Mouse (Mus musculus): ENCODE results near the gene Selenbp1. TPM values are rescaled to one million over a fixed set of nuclear protein-coding genes. Genes with fewer than 3 reads are reported as not detected.
"Not testable (repeated sequence)": the region's sequence is repeated elsewhere in the genome, so short reads cannot be mapped to it uniquely, and the experiment has no call there.

The Selenbp1 gene
- total and polyA plus RNA-seq, 3 experiments = 0.25 TPM; not detected in 2

DNA sequence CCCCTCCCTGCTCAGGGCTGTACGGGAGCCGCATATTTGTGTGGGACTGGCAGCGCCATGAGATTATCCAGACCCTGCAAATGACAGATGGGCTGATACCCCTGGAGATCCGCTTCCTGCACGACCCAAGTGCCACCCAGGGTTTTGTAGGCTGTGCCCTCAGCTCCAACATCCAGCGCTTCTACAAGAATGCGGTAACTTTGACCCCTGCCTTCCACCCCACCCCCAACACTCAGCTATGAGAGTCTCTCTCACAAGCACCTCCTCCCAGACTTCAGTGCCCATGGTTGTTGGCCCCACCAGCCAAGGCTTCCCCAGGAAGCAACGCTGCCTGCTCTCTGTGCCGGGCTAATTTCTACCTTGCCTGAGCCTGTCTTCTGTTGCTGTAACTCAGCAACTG lies 7.2 kb downstream of the Selenbp1 start:
- dilution Hi-C loops (cut with MboI; ENCODE audit: extremely low pct_ligation_motif_present, extremely low pct_unique_long_range_greater_than_20kb, low sequenced_read_pairs); H3K9me3 ChIP-seq (replicated peaks; ENCODE audit: low read length); H3K9ac ChIP-seq (ENCODE audit: insufficient read depth, low read depth); H3K27ac ChIP-seq (ENCODE audit: insufficient read depth, low read depth); H3K4me1 ChIP-seq (ENCODE audit: control insufficient read depth in 1 of 2, insufficient read depth in 2 of 2); H3K27me3 ChIP-seq (replicated peaks); H3K4me2 ChIP-seq (ENCODE audit: insufficient read depth, low read depth, poor library complexity, severe bottlenecking); H3K4me3 ChIP-seq (replicated peaks in 1 of 3; ENCODE audit: low read depth in 2 of 3, low read length in 2 of 3, poor library complexity in 1 of 3); H3K36me3 ChIP-seq (replicated peaks in 1 of 2; ENCODE audit: control insufficient read depth in 1 of 2, insufficient read depth in 1 of 2, low read length in 1 of 2); in situ Hi-C loops (cut with MboI; ENCODE audit: low pct_ligation_motif_present, low pct_unique_long_range_greater_than_20kb, low sequenced_read_pairs); H3K79me2 ChIP-seq (replicated peaks; ENCODE audit: control insufficient read depth, extremely low read depth, insufficient read depth, poor library complexity, severe bottlenecking); DNase-seq (ENCODE audit: extremely low read depth): not testable (repeated sequence)

- H3K9ac ChIP-seq (ENCODE audit: insufficient read depth, low read depth); in situ Hi-C loops (cut with MboI; ENCODE audit: low pct_ligation_motif_present, low pct_unique_long_range_greater_than_20kb, low sequenced_read_pairs); H3K4me3 ChIP-seq (replicated peaks in 1 of 3; ENCODE audit: low read depth in 2 of 3, low read length in 2 of 3, poor library complexity in 1 of 3); H3K9me3 ChIP-seq (replicated peaks; ENCODE audit: low read length); H3K27ac ChIP-seq (ENCODE audit: insufficient read depth, low read depth); H3K27me3 ChIP-seq (replicated peaks); H3K4me1 ChIP-seq (ENCODE audit: control insufficient read depth in 1 of 2, insufficient read depth in 2 of 2); dilution Hi-C loops (cut with MboI; ENCODE audit: extremely low pct_ligation_motif_present, extremely low pct_unique_long_range_greater_than_20kb, low sequenced_read_pairs); H3K36me3 ChIP-seq (replicated peaks in 1 of 2; ENCODE audit: control insufficient read depth in 1 of 2, insufficient read depth in 1 of 2, low read length in 1 of 2); H3K4me2 ChIP-seq (ENCODE audit: insufficient read depth, low read depth, poor library complexity, severe bottlenecking); DNase-seq (ENCODE audit: extremely low read depth); H3K79me2 ChIP-seq (replicated peaks; ENCODE audit: control insufficient read depth, extremely low read depth, insufficient read depth, poor library complexity, severe bottlenecking): not testable (repeated sequence)
Observed at GRCm38 (mm10) chr3:94942211-94942967, 9.5 kb downstream of the Selenbp1 start.

DNA sequence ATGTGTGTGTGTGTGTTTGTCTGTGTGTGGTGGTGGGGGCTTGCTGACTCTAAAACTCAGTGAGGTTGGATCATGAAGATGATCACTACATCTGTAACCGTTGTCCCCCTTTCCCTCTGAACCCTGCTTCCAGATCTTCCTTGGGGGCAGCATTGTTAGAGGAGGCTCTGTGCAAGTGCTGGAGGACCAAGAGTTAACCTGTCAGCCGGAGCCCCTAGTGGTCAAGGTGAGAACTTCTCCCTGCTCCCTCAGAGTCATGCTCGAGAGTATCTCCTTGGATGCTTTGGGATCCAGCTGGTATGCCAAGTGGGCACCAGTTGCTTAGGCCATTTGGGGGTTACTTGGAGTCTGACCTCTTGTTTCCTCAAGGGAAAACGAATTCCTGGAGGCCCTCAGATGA lies 10.8 kb downstream of the Selenbp1 start:
- DNase-seq (ENCODE audit: extremely low read depth); H3K9me3 ChIP-seq (replicated peaks; ENCODE audit: low read length); H3K9ac ChIP-seq (ENCODE audit: insufficient read depth, low read depth); H3K79me2 ChIP-seq (replicated peaks; ENCODE audit: control insufficient read depth, extremely low read depth, insufficient read depth, poor library complexity, severe bottlenecking); H3K4me1 ChIP-seq (ENCODE audit: control insufficient read depth in 1 of 2, insufficient read depth in 2 of 2); H3K27ac ChIP-seq (ENCODE audit: insufficient read depth, low read depth); H3K36me3 ChIP-seq (replicated peaks in 1 of 2; ENCODE audit: control insufficient read depth in 1 of 2, insufficient read depth in 1 of 2, low read length in 1 of 2); dilution Hi-C loops (cut with MboI; ENCODE audit: extremely low pct_ligation_motif_present, extremely low pct_unique_long_range_greater_than_20kb, low sequenced_read_pairs); H3K4me2 ChIP-seq (ENCODE audit: insufficient read depth, low read depth, poor library complexity, severe bottlenecking); H3K4me3 ChIP-seq (replicated peaks in 1 of 3; ENCODE audit: low read depth in 2 of 3, low read length in 2 of 3, poor library complexity in 1 of 3); H3K27me3 ChIP-seq (replicated peaks); in situ Hi-C loops (cut with MboI; ENCODE audit: low pct_ligation_motif_present, low pct_unique_long_range_greater_than_20kb, low sequenced_read_pairs): not testable (repeated sequence)
- peak; percentile 49 to 52 for TF ChIP-seq CTCF (conservative IDR thresholded peaks at IDR 0.05 in 1 of 2, IDR thresholded peaks at IDR 0.05 in 1 of 2; ENCODE audit: low read depth in 2 of 2, low read length in 2 of 2)

DNA sequence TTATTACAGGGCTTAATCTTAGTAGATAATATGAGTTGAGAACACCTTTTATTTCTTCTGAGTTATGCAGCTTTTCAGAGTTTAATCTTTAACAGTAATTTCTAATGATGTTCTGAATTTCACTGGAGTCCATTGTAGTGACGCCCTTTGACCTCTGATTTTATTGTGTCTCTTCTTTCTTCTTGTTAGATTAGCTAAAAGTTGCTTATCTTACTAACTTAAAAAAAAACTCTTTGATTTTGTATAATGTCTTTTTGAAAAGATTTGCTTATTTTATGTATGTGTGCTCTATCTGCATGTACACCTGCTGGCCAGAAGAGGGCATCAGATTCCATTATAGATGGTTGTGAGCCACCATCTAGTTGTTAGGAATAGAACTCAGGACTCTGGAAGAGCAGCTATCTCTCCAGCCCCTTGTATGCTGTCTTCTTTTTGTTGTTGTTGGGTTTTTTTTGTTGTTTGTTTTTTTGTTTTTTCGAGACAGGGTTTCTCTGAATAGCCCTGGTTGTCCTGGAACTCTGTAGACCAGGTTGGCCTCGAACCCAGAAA lies 15.3 kb downstream of the Selenbp1 start:
- Histone ChIP-seq H3K36me3 (replicated peaks in 1 of 2; ENCODE audit: control insufficient read depth in 1 of 2, insufficient read depth in 1 of 2, low read length in 1 of 2) (peaks cover 0 to 13% of the 10 kb centered on the region in 2 experiments), H3K4me3 (replicated peaks in 1 of 3; ENCODE audit: low read depth in 2 of 3, low read length in 2 of 3, poor library complexity in 1 of 3) (no peak overlapping the region), H3K79me2 (replicated peaks; ENCODE audit: control insufficient read depth, extremely low read depth, insufficient read depth, poor library complexity, severe bottlenecking) (no peaks in the 10 kb centered on the region), H3K27ac (ENCODE audit: insufficient read depth, low read depth) (no peak overlapping the region), H3K9ac (ENCODE audit: insufficient read depth, low read depth) (no peak overlapping the region), H3K9me3 (replicated peaks; ENCODE audit: low read length) (peaks cover 6% of the 10 kb centered on the region), H3K4me2 (ENCODE audit: insufficient read depth, low read depth, poor library complexity, severe bottlenecking) (no peak overlapping the region), H3K4me1 (ENCODE audit: control insufficient read depth in 1 of 2, insufficient read depth in 2 of 2) (peaks cover 2 to 25% of the 10 kb centered on the region in 2 experiments; a peak in 3 of 4 replicates), H3K27me3 (replicated peaks) (no peaks in the 10 kb centered on the region)
- no peak for DNase-seq (ENCODE audit: extremely low read depth)
- TF ChIP-seq RAD21 (IDR thresholded peaks at IDR 0.05; ENCODE audit: low read depth, low read length) = peak; percentile 67
- TF ChIP-seq ELF1 (IDR thresholded peaks at IDR 0.05; ENCODE audit: low read depth, low read length) = no peak
- peak; percentile 77 for TF ChIP-seq SMC3 (IDR thresholded peaks at IDR 0.05; ENCODE audit: low read depth, low read length)
- peak; percentile 48 to 77 for TF ChIP-seq CTCF (conservative IDR thresholded peaks at IDR 0.05 in 1 of 2, IDR thresholded peaks at IDR 0.05 in 1 of 2; ENCODE audit: low read depth in 2 of 2, low read length in 2 of 2)
- dilution Hi-C loops (cut with MboI; ENCODE audit: extremely low pct_ligation_motif_present, extremely low pct_unique_long_range_greater_than_20kb, low sequenced_read_pairs) (no loop called here), in situ Hi-C loops (cut with MboI; ENCODE audit: low pct_ligation_motif_present, low pct_unique_long_range_greater_than_20kb, low sequenced_read_pairs) (no loop called here)

All from CH12.LX (cell line).